Comparison of ENCODE assay signal across 18 mouse cellular contexts in the genomic region with DNA sequence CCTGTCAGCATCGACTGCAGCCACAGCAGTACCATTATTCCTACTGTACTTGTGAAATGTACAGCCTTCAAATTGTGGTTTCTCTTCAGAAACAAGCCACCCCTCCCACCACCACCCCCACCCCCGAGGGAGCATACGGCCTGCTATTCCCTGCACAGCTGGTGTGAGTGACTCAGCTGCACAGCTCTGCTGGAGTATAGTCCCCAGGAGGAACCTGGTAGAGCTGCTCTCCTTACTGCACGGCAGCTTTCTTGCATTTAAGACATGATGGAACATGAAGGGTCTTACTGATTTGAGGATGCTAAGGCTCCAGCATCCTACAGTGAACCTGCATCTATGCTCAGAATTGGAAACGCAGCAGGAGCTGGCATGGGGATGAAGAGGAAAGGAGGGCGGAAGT.
DNase-seq lines count a peak whose midpoint lies in the region; ATAC-seq lines count a peak whose summit lies in the region.
"Had no signal": no experiment of that assay in that cellular context is flagged by ENCODE, and none has a peak within 500 bp of the region (broad histone marks: within the 10 kb centered on the region; RNA-seq: fewer than 3 reads in every experiment).

No protein-coding gene starts in this region.

- H3K4me2 ChIP-seq in heart, embryonic 14.5 days (ENCODE audit: low read length): no peak overlapping the region
- H3K4me2 ChIP-seq in heart, embryonic 11.5 days: no peak overlapping the region
- no peak overlapping the region for H3K4me2 ChIP-seq in neural tube, embryonic 13.5 days
- H3K4me2 ChIP-seq in neural tube, embryonic 15.5 days: no peak overlapping the region
- no peak overlapping the region for H3K4me2 ChIP-seq in embryonic facial prominence, embryonic 15.5 days (replicated peaks)
- H3K4me2 ChIP-seq: heart, embryonic 12.5 days; hindbrain, embryonic 15.5 days; midbrain, embryonic 12.5 days had no signal

- WGBS in heart, embryonic 14.5 days: 69% methylated on average over 6 of the region's 6 CpGs
- WGBS in heart, embryonic 11.5 days (ENCODE audit: insufficient replicate concordance): 76% methylated on average over 6 of the region's 6 CpGs
- WGBS in neural tube, embryonic 13.5 days: 69% methylated on average over 6 of the region's 6 CpGs
- 73% methylated on average over 6 of the region's 6 CpGs for WGBS in neural tube, embryonic 15.5 days
- 54% methylated on average over 6 of the region's 6 CpGs for WGBS in embryonic facial prominence, embryonic 15.5 days

- peaks cover 19% of the 10 kb centered on the region for H3K36me3 ChIP-seq in heart, embryonic 14.5 days (ENCODE audit: control insufficient read depth, insufficient read depth, low read length)
- 0 out of 2 replicates have a peak, but pooled peaks cover 3% of the 10 kb centered on the region for H3K36me3 ChIP-seq in heart, embryonic 11.5 days (ENCODE audit: control insufficient read depth, insufficient read depth, low read length)
- H3K36me3 ChIP-seq in neural tube, embryonic 13.5 days: no peaks in the 10 kb centered on the region
- 0 out of 2 replicates have a peak, but pooled peaks cover 10% of the 10 kb centered on the region for H3K36me3 ChIP-seq in neural tube, embryonic 15.5 days
- peaks cover 40% of the 10 kb centered on the region for H3K36me3 ChIP-seq in embryonic facial prominence, embryonic 15.5 days
- H3K36me3 ChIP-seq: hindbrain, embryonic 15.5 days; midbrain, embryonic 12.5 days had no signal

- H3K4me1 ChIP-seq in heart, embryonic 14.5 days (ENCODE audit: control insufficient read depth in 2 of 2, insufficient read depth in 2 of 2, low read length in 2 of 2): peaks cover 30 to 58% of the 10 kb centered on the region in 2 experiments
- peaks cover 14% of the 10 kb centered on the region for H3K4me1 ChIP-seq in heart, embryonic 11.5 days (ENCODE audit: control insufficient read depth, insufficient read depth, low read length)
- peaks cover 2% of the 10 kb centered on the region for H3K4me1 ChIP-seq in neural tube, embryonic 13.5 days (replicated peaks)
- H3K4me1 ChIP-seq in neural tube, embryonic 15.5 days: 0 out of 2 replicates have a peak, but pooled peaks cover 5% of the 10 kb centered on the region
- peaks cover 38% of the 10 kb centered on the region for H3K4me1 ChIP-seq in embryonic facial prominence, embryonic 15.5 days
- H3K4me1 ChIP-seq: midbrain, embryonic 12.5 days had no signal

- H3K27ac ChIP-seq in heart, embryonic 14.5 days (replicated peaks in 1 of 2; ENCODE audit: control insufficient read depth in 1 of 2, insufficient read depth in 1 of 2, low read depth in 2 of 2, low read length in 2 of 2): peak overlapping the region in 1 of 2 experiments; percentile 83; a peak in 1 of 4 replicates
- no peak overlapping the region for H3K27ac ChIP-seq in heart, embryonic 11.5 days (ENCODE audit: low read depth, low read length)
- peak overlapping the region; percentile 52; the same call in 1 of the 2 replicates for H3K27ac ChIP-seq in neural tube, embryonic 13.5 days (replicated peaks)
- no peak overlapping the region for H3K27ac ChIP-seq in neural tube, embryonic 15.5 days (replicated peaks)
- no peak overlapping the region for H3K27ac ChIP-seq in embryonic facial prominence, embryonic 15.5 days (replicated peaks)
- H3K27ac ChIP-seq: hindbrain, embryonic 15.5 days; liver, embryonic 14.5 days; midbrain, embryonic 12.5 days had no signal

- no peak overlapping the region for H3K4me3 ChIP-seq in heart, embryonic 14.5 days (ENCODE audit: control insufficient read depth in 1 of 2, insufficient read depth in 1 of 2, low read depth in 1 of 2, low read length in 2 of 2)
- H3K4me3 ChIP-seq in heart, embryonic 11.5 days (ENCODE audit: low read depth, low read length): no peak overlapping the region
- no peak overlapping the region for H3K4me3 ChIP-seq in neural tube, embryonic 13.5 days
- H3K4me3 ChIP-seq in neural tube, embryonic 15.5 days (replicated peaks): no peak overlapping the region
- no peak overlapping the region for H3K4me3 ChIP-seq in embryonic facial prominence, embryonic 15.5 days (replicated peaks)
- H3K4me3 ChIP-seq: heart, embryonic 12.5 days; hindbrain, embryonic 15.5 days; midbrain, embryonic 12.5 days had no signal

- H3K9me3 ChIP-seq in heart, embryonic 14.5 days (ENCODE audit: control insufficient read depth, low read length): no peaks in the 10 kb centered on the region
- no peaks in the 10 kb centered on the region for H3K9me3 ChIP-seq in heart, embryonic 11.5 days (replicated peaks; ENCODE audit: control insufficient read depth, low read length)
- H3K9me3 ChIP-seq in neural tube, embryonic 13.5 days: no peaks in the 10 kb centered on the region
- H3K9me3 ChIP-seq in neural tube, embryonic 15.5 days (replicated peaks): no peaks in the 10 kb centered on the region
- H3K9me3 ChIP-seq in embryonic facial prominence, embryonic 15.5 days (replicated peaks): no peaks in the 10 kb centered on the region
- H3K9me3 ChIP-seq: heart, embryonic 12.5 days; hindbrain, embryonic 15.5 days; midbrain, embryonic 12.5 days had no signal

- peak overlapping the region; percentile 16; the same call in 1 of the 2 replicates for H3K9ac ChIP-seq in heart, embryonic 14.5 days (ENCODE audit: low read length)
- H3K9ac ChIP-seq in heart, embryonic 11.5 days (ENCODE audit: low read depth, low read length): no peak overlapping the region
- no peak overlapping the region for H3K9ac ChIP-seq in neural tube, embryonic 13.5 days
- H3K9ac ChIP-seq in neural tube, embryonic 15.5 days (replicated peaks): no peak overlapping the region
- H3K9ac ChIP-seq in embryonic facial prominence, embryonic 15.5 days: no peak overlapping the region
- H3K9ac ChIP-seq: heart, embryonic 12.5 days; hindbrain, embryonic 15.5 days; liver, embryonic 14.5 days; midbrain, embryonic 12.5 days had no signal

- peak; percentile 52 for DNase-seq in right cerebral cortex, postnatal 25 days
- DNase-seq in lung, postnatal 25 days (ENCODE audit: low spot score): no peak
- DNase-seq: cerebellum, adult 9-11 months; embryo, embryonic 11 days; gastrocnemius, postnatal 10 days; kidney, adult 18-20 months; kidney, postnatal 36 days; lung, postnatal 14 days had no signal

- H3K27me3 ChIP-seq in heart, embryonic 14.5 days (ENCODE audit: control insufficient read depth, insufficient read depth, low read length): no peaks in the 10 kb centered on the region
- H3K27me3 ChIP-seq in heart, embryonic 11.5 days (ENCODE audit: control insufficient read depth, insufficient read depth, low read length): no peaks in the 10 kb centered on the region
- H3K27me3 ChIP-seq in neural tube, embryonic 13.5 days: no peaks in the 10 kb centered on the region
- no peaks in the 10 kb centered on the region for H3K27me3 ChIP-seq in neural tube, embryonic 15.5 days (replicated peaks)
- no peaks in the 10 kb centered on the region for H3K27me3 ChIP-seq in embryonic facial prominence, embryonic 15.5 days
- H3K27me3 ChIP-seq: heart, embryonic 12.5 days; hindbrain, embryonic 15.5 days; midbrain, embryonic 12.5 days; Patski had no signal

- ATAC-seq in heart, embryonic 14.5 days (ENCODE audit: insufficient number of reproducible peaks, insufficient read depth, low FRiP score, low read depth): no peak
- ATAC-seq in heart, embryonic 11.5 days (replicated peaks; ENCODE audit: insufficient number of reproducible peaks, low FRiP score, low TSS enrichment): no peak
- ATAC-seq in neural tube, embryonic 13.5 days (ENCODE audit: low read depth): no peak
- no peak for ATAC-seq in neural tube, embryonic 15.5 days (ENCODE audit: low FRiP score)
- ATAC-seq in embryonic facial prominence, embryonic 15.5 days (ENCODE audit: insufficient number of reproducible peaks, low FRiP score, low TSS enrichment, low read depth): 0 out of 2 replicates have a peak, but pooled peaks have one; percentile 43
- ATAC-seq: Patski had no signal
